Mouse (Mus musculus) olfactory bulb, adult 2 months (tissue): ENCODE data around the gene Bach2.

Experiments used
- CTCF ChIP-seq: fragments of 200-500 bp; IDR thresholded peaks from 2 replicates; pipeline ENCODE4 v1.5.1; 2012; ENCODE audit warnings: low read depth, mild to moderate bottlenecking, low read length, moderate library complexity; ENCODE audit not compliant: insufficient read depth
- POLR2A ChIP-seq: fragments of 200-500 bp; IDR thresholded peaks from 2 replicates; pipeline ENCODE4 v1.6.1; 2012; ENCODE audit warnings: mild to moderate bottlenecking, low read depth, low read length, moderate library complexity; ENCODE audit not compliant: insufficient read depth

- TF ChIP-seq CTCF (no peak), POLR2A (no peak)
Observed at GRCm38 (mm10) chr4:32536870-32537508, 298.4 kb downstream of the Bach2 start.
